Mouse (Mus musculus) heart, postnatal 36 days (tissue): Measurements from ENCODE around the gene Bcar3. TPM values are rescaled to one million over a fixed set of nuclear protein-coding genes. Genes with fewer than 3 reads are reported as not detected.
"Not testable (repeated sequence)": the region's sequence is repeated elsewhere in the genome, so short reads cannot be mapped to it uniquely, and the experiment has no call there.

Source experiments
- DNase-seq, 2 experiments: peaks; one replicate each; pipeline ENCODE4 v3.0.0; 2021 to 2022
- intact Hi-C: fragments of 180-260 bp; cut with DNase I; formaldehyde crosslinking; loops from one replicate; pipeline ENCODE4 v1.15.1; 2025
- total RNA-seq, 2 experiments: library from RNA; stranded (reverse); gene quantifications; 2 replicates each; pipeline ENCODE4 v1.2.3; 2021

Bcar3 gene
- total RNA-seq, 2 experiments from 2014 or later = 6.3 to 8.2 TPM

DNA sequence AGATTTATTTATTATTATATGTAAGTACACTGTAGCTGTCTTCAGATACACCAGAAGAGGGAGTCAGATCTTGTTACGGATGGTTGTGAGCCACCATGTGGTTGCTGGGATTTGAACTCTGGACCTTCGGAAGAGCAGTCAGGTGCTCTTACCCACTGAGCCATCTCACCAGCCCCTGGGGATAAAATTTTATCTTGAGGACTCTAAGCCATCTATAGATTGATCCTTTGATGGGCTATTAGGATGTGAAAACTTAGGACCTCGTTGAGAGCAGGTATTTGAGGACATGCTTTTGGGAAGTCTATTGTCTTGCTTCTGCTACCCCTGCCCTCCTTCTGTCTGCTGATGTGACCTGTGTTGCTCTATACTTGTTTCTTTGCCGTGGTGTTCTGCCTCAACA lies 4.6 kb upstream of the Bcar3 start:
- DNase-seq, intact Hi-C loops: not testable (repeated sequence)

DNA sequence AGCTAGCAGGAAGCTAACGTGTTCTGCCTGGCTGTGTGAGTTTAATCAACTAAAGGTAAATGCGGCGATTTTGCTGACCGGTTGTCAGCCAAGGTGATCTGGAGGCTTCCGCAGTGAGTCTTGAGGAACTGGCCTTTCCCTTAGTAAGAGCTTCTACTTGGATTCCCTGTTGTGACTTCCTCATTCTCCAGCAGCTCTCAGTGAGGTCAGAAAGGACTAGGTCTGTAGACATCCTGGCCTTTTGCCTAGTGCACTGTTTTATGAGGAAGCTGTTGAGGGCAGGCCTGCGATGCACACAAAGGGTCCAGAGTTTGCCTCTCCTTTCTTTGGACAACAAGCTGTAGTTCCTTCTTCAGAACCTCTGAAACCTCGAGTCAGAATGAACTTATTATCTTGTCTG lies 3.2 kb upstream of the Bcar3 start:
- peak; percentile 28 to 34 for DNase-seq
- intact Hi-C loops = loop anchor here (5.0 to 10.0 kb wide), 3 partner anchors 336 to 634 kb away; partner anchors contain the start of genes 1810037I17Rik and Arhgap29

DNA sequence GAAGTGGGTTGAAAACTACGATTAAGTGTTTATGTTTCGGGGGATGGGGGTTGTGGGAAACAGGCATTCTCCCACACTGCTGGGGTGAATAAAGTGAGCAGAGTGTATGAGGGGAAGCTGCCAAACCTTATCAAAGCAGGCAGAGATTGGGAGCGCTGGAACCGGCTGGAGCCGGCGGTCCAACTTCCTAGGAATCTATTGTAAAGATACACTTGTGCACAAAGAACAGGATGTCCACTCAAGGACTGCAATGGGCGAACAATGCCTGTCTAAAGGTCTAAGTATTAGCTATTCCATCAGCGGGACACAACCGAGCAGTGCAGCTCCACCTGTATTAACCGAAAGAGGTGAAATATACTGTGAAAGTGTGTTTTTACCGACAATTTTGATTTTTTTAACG lies 2.1 kb upstream of the Bcar3 start:
- intact Hi-C loops = loop anchor here (2.0 to 10.0 kb wide), 4 partner anchors 45 to 633 kb away; partner anchors contain the start of genes 1810037I17Rik and Arhgap29
- peak; percentile 29 to 33 for DNase-seq

DNA sequence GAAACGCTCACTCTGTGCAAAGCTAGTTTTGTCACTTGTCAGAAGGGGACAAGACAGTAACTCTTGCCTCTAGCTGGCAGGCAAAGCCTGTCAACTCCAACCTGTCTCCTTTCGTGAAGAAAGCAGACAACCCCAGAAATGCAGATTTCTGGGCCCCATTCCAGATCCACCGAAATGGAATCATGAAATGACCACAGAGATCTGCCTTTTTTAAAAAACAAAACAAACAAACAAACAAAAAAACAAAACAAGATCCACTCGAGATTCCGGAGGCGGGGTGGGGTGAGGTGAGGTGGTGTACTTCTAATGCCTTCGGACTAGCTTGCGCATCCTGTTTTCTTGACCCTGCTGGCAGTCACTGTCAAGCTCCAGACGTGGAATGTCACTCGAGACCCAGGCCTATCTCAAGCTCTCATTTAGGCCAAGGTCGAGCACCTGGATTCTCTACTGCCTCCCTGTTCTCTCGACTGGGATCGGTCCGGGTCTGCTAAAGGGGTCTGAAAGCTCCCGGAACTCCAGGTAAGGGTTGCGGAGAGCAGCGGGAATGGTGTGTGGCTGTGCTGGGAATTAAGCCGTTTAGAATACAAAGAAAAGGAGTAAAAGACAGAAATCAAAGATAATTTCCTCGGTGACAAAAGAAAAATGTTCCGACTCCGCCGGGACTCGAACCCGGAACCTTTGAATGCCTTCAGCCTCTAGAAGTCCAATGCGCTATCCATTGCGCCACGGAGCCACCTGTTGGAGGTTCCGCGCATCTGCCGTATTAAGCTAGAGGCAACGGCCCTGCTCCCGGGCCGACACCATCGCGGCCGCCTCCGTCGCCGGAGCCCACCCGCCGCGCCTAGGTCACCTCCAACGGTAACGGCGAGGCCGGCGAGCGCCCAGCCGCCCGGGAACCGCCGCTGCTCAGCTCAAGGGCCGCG lies 1.4 kb upstream of the Bcar3 start:
- intact Hi-C loops = loop anchor here (1.0 to 10.0 kb wide), 5 partner anchors 18 to 632 kb away; partner anchors contain the start of genes 1810037I17Rik, Arhgap29 and Dnttip2
- peak; percentile 99 for DNase-seq

DNA sequence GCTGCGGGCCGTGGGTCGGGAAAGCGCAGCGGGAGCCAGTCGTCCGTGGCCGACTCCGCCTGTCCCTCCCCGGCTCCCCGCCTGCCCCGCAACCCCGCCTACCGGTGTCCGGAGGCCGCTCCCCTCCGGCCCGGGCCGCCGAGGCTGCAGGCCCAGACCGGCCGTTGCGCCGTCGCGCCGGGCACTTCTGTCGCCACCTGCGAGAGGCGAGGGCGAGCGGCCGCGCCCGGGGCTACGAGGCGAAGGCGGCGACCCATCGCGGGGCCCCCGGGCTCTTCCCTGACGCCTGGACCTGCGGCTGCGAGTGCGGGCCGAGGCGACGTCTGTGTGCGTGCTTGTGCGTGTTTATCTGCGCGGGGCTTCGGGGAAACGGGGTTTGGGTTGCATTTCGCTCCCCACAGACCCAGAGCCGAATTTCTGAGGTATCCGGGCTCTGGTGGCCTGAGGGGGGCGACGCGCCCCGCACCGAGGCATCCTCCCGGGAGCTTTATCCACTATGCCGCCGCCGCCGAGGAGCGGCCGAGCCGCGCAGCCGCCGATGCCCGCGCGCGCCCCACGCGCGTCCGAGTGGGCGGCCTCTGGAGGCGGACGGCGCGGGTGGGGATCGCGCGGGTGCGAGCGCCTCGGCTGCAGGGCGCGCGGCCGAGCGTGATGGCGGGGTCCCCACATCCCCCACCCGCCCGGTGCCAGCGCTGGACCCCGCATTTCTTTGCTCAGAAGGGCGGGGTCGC lies 548 bp upstream of the Bcar3 start:
- intact Hi-C loops = loop anchor here (1.0 to 10.0 kb wide), 5 partner anchors 19 to 631 kb away; partner anchors contain the start of genes 1810037I17Rik, Arhgap29 and Dnttip2
- DNase-seq = no peak

DNA sequence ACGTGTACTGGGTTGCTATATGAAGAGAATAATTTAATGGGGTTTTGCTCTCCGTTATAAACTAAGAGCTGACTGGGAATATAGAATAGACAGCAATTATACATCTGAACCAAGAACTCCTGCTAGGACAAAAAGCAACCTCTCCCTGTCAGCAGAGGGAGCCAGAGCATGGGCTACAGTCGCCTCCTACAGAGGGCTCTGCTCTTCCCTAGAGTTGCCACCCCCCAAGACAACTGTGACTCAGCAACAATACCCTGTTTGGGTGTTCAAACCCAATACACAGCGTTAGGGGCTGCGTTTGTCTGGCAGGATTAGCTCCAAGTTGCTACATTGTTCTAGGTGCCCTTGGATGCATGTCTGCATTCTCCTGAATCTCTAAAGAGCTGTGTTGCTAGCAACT lies 1.6 kb downstream of the Bcar3 start:
- peak; percentile 44 for DNase-seq
- intact Hi-C loops = loop anchor here (10.0 kb wide), 2 partner anchors 341 to 629 kb away; partner anchors contain the start of genes 1810037I17Rik and Arhgap29

DNA sequence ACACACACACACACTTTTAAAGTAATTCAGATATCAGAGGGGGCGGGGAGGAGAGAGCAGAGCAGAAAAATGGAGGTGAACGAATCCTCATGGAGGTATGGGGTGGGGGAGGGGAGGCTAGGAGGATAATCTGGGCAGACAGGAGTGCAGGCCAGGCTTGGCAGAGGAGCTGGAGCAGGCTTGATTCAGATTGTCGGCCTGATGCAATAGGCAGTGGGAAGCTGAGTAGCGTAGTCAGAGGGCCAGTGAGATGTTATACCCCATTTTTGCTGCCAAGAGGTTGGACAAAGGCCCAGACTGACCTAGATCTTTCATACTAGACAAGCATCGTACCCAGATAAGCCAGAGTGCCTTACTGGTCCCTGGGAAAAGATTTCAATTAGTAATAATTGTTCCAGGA lies 3.0 kb downstream of the Bcar3 start:
- intact Hi-C loops = loop anchor here (10.0 kb wide), 2 partner anchors 342 to 628 kb away; partner anchors contain the start of genes 1810037I17Rik and Arhgap29
- DNase-seq = no peak

DNA sequence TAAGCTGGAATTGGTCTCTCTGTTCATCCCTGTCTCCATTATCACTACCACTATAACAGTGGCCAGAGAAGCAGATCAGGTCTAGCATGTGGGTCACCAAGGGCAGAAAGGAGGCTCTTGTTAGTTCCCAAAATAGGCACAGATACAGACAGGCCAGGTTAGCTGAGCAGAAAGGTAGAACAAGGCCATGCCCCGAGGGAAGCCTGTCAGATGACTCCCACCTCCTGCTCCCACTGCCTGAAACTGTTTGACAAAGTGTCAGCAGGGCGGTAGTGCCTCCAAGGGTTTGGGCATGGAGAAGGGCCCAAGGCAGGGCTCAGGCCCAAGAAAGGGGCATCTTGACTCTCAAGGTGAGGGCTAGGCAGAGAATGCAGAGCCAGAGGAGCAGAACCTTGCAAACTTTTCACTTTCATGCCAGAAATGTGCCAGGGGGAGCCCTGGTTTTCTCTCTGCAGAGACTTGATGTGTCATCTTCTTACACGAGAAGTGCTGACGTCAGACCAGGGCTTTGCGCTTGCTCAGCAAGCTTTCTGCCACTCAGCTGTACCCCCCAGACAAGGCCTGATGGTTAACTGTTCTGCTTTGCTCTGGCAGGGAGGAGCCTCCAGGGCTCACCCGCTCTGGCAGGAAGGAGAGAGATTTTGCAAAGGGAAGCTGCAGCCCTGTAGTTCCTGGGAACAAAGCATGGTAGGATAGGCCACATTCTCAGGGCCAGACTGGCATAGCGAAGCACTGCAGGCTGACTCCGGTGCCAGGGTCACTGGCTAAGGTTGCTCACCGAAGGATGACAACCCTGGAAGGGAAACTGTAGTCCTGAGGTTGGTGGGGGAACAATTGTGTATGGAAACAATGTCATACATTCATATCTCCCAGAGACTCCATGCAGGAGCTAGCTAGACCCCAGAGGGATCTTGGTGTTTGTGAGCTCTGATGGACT lies 7.3 kb downstream of the Bcar3 start:
- DNase-seq = peak; percentile 24 to 31
- intact Hi-C loops = no loop called here

DNA sequence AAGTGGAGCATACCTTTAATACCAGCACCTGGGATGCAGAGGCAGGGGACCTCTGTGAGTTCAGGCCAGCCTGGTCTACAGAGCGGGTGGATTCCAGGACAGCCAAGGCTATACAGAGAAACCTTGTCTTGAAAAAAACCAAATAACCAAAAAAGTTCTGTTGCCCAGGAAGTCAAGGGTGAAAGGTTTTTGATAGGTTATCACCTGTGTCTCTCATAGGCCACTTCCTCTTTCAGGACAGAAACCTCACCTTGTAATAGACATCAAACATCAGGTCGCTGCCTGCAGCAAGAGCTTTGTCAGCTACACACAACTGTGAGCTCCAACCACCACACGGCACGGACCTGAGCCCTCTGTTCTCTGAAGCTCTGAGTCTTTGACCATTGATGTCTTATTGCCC lies 10.6 kb downstream of the Bcar3 start:
- no peak for DNase-seq
- intact Hi-C loops = no loop called here

DNA sequence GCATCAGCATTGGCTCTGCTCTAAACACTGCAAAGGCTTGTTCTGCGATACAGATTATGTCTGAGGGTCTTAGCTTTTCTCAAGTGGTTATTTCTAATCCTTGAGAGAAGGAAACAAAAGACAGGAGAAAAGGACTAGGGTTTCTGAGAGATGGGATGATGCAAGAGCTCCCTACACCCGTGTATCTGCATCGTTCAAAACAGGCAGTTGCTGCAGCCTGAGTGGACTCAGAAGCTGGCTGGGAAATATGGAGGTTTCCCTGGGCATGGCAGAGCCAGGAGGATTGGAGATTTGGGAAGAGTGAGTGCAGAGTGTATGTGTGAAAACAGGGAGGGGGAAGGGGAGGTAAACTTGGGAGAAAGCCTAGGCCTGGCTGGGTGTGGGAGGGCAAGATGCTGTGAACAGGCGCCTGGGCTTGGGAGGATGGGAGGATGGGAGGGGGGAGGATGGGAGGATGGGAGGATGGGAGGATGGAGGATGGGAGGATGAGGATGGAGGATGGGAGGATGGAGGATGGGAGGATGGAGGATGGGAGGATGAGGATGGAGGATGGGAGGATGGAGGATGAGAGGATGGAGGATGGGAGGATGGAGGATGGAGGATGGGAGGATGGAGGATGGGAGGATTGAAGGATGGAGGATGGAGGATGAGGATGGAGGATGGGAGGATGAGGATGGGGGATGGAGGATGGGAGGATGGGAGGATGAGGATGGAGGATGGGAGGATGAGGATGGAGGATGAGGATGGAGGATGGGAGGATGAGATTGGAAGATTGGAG lies 14.1 kb downstream of the Bcar3 start:
- intact Hi-C loops = no loop called here
- no peak for DNase-seq

DNA sequence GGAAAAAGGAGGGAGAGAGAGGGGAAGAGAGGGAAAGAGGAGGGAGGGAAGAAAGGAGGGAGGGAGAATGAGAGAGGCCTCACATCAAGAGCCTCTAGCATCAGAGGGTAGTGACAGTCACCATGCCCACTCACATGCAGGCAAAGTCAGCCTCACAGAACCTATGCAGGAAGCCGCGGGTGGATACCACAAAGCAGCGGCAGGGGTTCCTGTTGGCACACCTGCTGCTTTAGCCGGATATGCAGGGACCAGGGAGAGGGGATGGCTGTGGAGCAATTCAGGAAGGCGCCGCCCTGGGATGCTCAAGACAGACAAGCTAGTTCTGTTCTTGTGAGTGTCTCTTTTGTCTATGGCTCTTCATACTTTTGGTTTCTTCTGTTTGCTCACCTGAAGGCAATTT lies 15.0 kb downstream of the Bcar3 start:
- intact Hi-C loops = no loop called here
- DNase-seq = no peak

DNA sequence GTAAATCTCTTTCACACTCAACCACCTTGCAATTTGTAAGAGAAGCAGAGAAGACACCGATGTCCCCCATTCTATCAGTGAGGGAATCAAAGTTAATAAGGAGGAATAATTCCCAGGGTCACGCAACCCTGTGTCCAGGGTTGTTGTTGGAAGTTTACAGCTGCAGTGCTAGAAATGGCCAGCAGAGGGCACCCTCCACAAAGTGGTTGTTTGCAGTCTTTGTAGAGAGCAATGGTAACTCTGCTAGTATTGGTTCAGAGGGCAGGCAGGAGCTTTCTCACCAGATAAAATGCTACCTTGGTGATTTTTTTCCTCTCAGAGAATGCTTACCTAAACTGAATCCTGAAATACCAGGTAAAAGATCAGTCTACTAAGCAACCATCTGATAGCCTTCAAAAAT lies 18.1 kb downstream of the Bcar3 start:
- intact Hi-C loops = loop anchor here (1.0 to 10.0 kb wide), 4 partner anchors 50 to 473 kb away; no protein-coding TSS in a partner anchor

DNA sequence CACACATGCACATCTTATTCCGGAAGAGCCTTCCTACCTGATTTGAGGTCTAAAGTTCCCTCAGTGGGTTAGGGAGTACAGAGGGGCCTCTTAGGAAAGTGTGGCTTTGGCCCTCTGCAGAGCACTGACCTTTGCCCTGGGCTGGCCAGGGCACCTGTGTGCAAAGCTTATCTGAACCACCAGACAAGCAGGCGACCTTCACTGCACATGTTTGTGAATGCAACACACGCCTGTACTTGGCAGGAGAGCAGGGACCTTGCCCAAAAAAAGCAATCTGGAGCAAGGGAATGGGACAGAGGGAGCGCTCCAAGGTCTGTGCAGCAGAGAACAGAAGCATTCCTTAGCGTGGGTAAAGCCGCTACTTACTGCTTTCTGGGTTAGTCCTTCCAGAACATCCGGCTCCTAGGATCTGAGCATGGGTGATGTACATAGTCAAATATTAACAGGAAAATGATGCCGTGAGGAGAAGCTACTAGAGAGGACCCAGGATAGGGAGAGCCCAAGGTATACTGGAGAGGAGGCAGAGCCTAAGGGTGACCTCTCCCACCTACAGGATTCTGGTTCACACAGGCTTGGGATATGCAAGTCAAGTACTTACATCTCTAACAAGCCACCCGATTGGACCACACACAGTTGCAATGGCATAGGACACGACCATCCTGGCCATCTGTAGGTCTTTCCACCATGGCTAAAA lies 19.1 kb downstream of the Bcar3 start:
- no peak for DNase-seq
- intact Hi-C loops = loop anchor here (1.0 to 10.0 kb wide), 4 partner anchors 49 to 472 kb away; no protein-coding TSS in a partner anchor

More for the DNA sequence above, 18.1 kb downstream of the Bcar3 start:
- DNase-seq = peak; percentile 87 to 95

DNA sequence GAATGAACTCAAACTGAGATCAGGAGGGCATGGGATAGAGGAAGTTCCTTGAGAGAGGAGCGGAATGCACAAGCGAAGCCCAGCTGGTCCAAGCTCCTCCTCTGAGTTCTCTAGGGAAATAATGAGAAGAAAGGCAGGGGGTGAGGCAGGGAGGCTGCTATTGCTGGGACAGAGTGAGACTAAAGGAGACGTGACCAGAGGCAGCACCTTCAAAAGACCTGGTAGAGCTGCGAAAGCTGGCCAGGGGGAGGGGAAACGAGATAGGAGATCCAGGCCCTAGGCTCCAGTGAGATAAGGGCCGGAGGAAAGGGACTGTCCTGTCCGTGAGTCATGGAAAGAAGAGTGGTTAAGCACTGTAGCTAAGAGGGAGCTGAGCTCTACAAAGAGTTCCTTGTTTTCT lies 20.0 kb downstream of the Bcar3 start:
- intact Hi-C loops = loop anchor here (5.0 to 10.0 kb wide), 2 partner anchors 48 to 471 kb away; no protein-coding TSS in a partner anchor
- no peak for DNase-seq

DNA sequence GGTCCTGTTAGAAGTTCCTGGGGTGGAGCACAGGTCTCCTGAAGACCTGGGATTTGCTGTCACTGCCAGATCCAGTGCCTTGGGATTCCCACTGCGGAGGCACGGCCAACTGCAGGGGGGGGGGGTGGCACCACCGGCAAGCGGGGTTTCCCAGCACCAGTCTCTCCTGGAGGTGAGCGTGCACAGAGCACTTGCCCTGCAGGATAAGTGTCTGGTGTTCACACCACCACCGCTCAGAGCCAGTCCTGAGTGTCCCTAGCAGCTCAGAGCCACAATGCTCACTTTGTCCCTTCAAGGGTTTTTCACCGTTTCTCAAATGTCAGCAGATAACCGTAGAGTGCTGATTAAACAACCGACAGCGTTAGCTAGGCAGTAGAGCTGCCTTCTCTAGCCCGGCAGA lies 22.7 kb downstream of the Bcar3 start:
- no peak for DNase-seq
- intact Hi-C loops = loop anchor here (10.0 kb wide), 1 partner anchor 468 kb away; no protein-coding TSS in a partner anchor

DNA sequence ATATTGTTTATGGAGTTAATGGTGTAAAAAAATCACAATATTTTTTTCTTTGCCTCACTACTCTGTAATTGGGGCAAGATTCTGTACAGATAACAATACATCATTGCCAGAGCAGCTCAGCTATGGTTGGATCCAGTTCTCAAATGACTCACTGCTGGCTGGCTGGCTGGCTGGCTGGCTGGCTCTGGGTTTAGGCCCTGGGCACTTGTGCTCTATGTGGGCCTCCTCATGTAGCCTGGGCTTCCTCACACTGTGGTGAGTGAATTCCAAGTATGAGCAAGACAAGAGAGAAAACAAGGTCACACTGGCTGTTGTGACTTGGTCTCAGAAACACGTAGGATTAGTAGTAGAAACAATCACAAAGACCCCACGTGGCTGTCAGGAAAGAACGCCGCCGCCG lies 23.4 kb downstream of the Bcar3 start:
- intact Hi-C loops = loop anchor here (10.0 kb wide), 1 partner anchor 467 kb away; no protein-coding TSS in a partner anchor
- no peak for DNase-seq

DNA sequence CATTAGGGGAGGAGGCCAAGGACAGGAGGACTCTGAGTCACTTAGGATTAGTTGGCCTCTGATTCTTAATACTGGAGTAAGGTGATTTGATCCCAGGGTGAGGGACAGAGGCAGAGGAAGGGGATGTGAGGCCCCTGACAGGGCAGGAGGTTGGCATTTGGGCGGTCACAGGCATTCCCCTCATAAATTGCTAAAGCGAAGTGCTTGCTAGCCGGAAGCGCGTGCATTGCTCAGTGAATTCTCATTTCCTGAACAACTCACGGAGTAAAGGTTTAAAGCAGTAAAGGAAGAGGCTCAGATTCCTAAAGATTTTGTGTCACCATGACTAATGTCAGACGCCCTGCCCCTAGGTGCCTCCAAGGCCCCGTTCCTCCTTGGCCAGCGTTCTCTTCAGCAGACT lies 28.3 kb downstream of the Bcar3 start:
- intact Hi-C loops = no loop called here

DNA sequence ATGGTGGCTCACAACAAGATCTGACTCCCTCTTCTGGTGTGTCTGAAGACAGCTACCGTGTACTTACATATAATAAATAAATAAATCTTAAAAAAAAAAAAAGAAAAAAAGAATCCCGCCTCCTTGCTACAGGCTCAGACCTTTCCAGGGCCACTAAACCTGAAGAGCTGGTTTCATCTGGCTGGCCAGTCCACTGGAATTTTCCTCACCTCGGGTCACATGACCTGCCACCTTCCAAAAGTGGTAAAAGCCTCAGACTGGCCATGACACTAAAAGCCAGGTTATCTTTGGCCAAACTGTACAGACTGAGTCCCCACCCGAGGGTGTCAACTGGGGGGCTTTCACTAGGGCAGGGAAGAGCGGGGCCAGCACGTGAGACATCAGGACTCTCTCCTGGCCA lies 29.9 kb downstream of the Bcar3 start:
- intact Hi-C loops = no loop called here
- DNase-seq = no peak

More for the DNA sequence above, 28.3 kb downstream of the Bcar3 start:
- no peak for DNase-seq
